Mouse (Mus musculus): ENCODE results near the gene Bpifa2. TPM values are rescaled to one million over a fixed set of nuclear protein-coding genes. Genes with fewer than 3 reads are reported as not detected.

The Bpifa2 gene
- total RNA-seq, 2 experiments from 2014 or later, result not detected

Other genes starting within 250 kb of the Bpifa2 start
- under 1 TPM in 1 of 2 experiments, not detected in 1; 0.11 TPM for gene Efcab8, start 228.3 kb upstream of the Bpifa2 start, total RNA-seq (2021)
- not detected for gene Sun5, start 137.2 kb upstream of the Bpifa2 start, total RNA-seq (2021)
- not detected for gene Bpifb2, start 133.2 kb upstream of the Bpifa2 start, total RNA-seq (2021)
- not detected for gene Bpifb6, start 107.9 kb upstream of the Bpifa2 start, total RNA-seq (2021)
- gene Bpifb3, start 90.0 kb upstream of the Bpifa2 start, total RNA-seq (2021), result not detected
- gene Bpifb4, start 70.1 kb upstream of the Bpifa2 start, total RNA-seq (2021), result not detected
- gene Bpifa6, start 33.3 kb upstream of the Bpifa2 start, total RNA-seq (2021), result not detected
- not detected for gene Bpifa3, start 122.1 kb downstream of the Bpifa2 start, total RNA-seq (2021)
- gene Bpifa1, start 134.6 kb downstream of the Bpifa2 start, total RNA-seq (2021), result not detected
- not detected for gene Bpifa5, start 154.3 kb downstream of the Bpifa2 start, total RNA-seq (2021)
- under 1 TPM in 1 of 2 experiments, not detected in 1; 0.25 TPM for gene Bpifb1, start 182.6 kb downstream of the Bpifa2 start, total RNA-seq (2021)
- not detected for gene Bpifb5, start 215.5 kb downstream of the Bpifa2 start, total RNA-seq (2021)
- not detected for gene Bpifb9a, start 249.6 kb downstream of the Bpifa2 start, total RNA-seq (2021)